Mouse (Mus musculus): ENCODE measurements around the gene Myo1d.

DNA sequence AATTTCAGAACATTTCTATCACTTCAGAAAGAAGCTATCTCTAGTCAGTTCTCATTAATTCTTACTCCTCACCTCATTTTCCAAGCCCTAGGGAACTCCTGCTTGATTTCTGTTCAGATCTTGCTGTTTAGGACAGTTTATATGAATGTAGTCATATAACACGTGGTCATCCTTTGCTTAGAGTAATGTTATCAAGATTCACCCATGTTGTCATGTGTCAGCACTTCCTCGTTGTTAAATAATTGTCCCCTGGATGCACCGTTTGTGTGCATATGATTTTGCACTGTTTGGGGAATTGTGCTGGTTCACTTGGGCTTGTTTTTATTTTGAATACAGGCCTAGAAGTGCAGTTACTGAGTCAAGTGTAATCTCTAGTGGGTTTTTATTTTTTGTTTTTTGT is 327.6 kb downstream of the Myo1d start:
- no peak for TF ChIP-seq CTCF (IDR thresholded peaks at IDR 0.05; ENCODE audit: control insufficient read depth, insufficient read depth, low read length)
- TF ChIP-seq POLR2A (IDR thresholded peaks at IDR 0.05; ENCODE audit: borderline replicate concordance, control insufficient read depth, low read depth, low read length): no peak
